Mouse (Mus musculus) olfactory bulb, adult 2 months (tissue): Measurements from ENCODE around the gene Lig3.

ENCODE experiments used
- CTCF ChIP-seq: fragments of 200-500 bp; IDR thresholded peaks from 2 replicates; pipeline ENCODE4 v1.5.1; 2012; ENCODE audit warnings: low read depth, mild to moderate bottlenecking, low read length, moderate library complexity; ENCODE audit not compliant: insufficient read depth
- POLR2A ChIP-seq: fragments of 200-500 bp; IDR thresholded peaks from 2 replicates; pipeline ENCODE4 v1.6.1; 2012; ENCODE audit warnings: mild to moderate bottlenecking, low read depth, low read length, moderate library complexity; ENCODE audit not compliant: insufficient read depth

DNA sequence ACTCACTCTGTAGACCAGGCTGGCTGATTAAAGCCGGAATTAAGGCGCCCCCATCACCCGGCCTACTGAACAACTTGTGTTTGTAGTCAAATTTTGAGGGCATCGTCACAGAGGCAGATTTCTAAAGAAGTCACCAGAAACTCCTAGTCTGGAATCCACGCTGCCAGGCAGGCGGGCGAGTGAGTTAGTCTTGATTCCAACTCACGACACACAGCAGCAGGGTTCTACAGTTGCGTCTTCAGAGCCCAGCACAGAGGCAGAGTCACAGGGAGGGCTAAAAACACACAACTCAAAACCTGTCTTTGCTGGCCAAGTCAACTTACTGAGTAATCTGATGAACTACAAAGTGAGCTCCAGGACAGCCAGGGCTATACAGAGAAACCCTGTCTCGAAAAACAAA lies 71.6 kb downstream of the Lig3 start:
- TF ChIP-seq CTCF (no peak), POLR2A (no peak)
